Mouse (Mus musculus): ENCODE measurements at regions not wholly inside any gene's neighbourhood (a gene's known extent, or its start where the extent isn't known, plus 50 kb on each side); places are given as distances from the start of the nearest gene placed in this dataset.

GRCm38 (mm10) chr6:127298105-127298504 is 146.1 kb upstream of the Ccnd2 start:
- DNase-seq (ENCODE audit: low spot score in 2 of 2) = no peak

GRCm38 (mm10) chr6:127311192-127312054 is 135.2 kb upstream of the Parp11 start:
- no peak for DNase-seq (ENCODE audit: low spot score in 2 of 2)

DNA sequence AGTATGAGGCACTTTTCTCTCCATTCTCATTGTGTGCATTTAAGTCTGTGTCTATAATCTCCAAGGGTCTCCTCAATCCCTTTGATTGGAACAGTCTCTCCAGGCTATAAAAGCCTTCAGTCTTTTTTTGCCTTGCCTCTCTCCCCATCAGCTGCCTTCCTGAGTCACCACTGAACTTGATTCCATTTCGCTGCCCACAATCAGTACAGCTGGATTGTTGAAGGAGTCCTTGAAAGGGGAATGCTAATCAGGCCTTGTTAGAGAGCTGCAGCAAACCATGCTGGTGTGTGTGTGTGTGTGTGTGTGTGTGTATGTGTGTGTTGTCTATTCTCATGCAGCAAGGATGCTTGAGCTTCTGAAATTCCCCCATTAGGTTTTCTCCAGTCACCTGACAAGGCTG is 129.3 kb upstream of the Parp11 start:
- no peak for DNase-seq (ENCODE audit: low spot score in 2 of 2)

DNA sequence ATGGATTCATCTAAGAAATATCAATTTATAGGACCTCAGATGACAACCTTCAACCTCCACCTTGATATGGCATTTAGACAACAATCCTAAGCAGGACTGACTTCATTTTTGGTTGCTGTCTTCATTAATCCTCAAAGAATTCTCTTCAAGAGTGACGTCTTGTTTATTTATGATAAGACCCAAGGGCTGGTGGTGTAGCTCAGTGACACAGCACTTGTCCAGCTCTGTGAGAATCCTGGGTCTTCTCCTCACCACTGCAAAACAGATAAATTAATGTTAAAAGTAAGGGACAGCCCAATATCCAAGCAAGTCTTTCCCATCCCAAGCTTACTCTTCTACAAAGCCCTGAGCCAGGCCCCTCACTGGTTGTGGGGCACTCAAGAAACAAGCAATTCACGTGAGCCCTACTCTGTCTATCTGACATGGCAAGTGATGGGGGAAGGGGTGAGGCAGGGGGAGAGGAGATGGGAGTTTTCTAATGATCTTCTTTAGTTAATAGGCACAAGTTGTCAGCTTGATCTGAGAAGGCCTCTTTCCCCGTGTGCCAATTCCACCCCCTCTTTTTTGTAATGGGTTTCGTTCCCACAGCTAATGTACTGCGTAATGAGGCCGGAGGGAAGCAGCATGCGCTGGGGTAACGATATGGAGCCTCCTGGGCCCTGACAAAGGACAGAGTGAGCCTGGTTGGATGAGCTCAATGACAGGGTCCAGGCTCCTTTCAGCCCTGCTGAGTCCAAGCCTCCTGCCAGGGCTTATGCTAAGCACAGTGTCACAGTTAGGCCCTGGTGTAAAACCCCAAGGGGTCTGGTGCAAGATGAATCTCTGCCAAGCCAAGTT is 127.7 kb upstream of the Parp11 start:
- peak; percentile 27 to 40 for DNase-seq (ENCODE audit: low spot score in 2 of 2)

DNA sequence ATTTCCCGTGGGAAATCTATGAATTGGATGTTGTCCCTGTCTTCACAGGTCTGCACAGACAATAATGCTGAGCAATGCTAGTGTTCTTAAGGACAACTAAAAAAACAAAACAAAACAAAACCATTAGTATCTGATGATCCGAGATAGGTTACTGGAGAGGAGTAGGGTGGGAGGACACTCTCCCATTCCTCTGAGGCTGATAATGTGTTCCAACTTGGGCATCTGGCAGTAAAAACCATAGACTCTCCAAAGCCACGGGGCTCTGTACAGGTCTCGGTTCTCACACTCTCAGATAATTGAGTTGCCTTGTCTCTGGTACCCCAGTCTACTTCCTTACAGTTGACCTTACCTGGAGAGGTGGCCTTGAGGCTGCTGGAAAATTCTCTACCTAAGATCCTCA is 126.0 kb upstream of the Parp11 start:
- DNase-seq (ENCODE audit: low spot score in 2 of 2) = no peak

- no peak for DNase-seq (ENCODE audit: low spot score in 2 of 2)
Observed at GRCm38 (mm10) chr6:127321031-127321430, 125.6 kb upstream of the Parp11 start.

GRCm38 (mm10) chr6:127322398-127322797 is 124.2 kb upstream of the Parp11 start:
- no peak for DNase-seq (ENCODE audit: low spot score in 2 of 2)

DNA sequence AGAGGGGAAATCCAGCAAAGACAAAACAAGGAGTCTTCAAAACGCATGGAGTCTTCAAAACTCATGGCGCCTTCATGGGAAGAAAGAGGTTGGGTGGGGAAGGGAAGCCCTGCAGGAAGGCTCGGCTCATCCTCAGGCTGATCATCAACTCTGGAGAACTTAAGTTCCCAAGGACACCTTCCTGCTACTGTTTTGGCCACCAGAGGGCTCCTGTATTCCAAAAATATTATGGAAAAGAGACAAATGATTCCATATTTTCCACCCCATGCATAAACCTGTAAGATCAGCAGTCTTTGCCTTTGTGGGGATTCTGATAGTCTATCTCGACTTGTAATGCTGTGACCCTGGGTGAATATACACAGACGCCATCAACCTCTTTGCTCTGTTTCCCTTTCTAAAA is 121.7 kb upstream of the Parp11 start:
- DNase-seq (ENCODE audit: low spot score in 2 of 2) = peak; percentile 49 to 75

DNA sequence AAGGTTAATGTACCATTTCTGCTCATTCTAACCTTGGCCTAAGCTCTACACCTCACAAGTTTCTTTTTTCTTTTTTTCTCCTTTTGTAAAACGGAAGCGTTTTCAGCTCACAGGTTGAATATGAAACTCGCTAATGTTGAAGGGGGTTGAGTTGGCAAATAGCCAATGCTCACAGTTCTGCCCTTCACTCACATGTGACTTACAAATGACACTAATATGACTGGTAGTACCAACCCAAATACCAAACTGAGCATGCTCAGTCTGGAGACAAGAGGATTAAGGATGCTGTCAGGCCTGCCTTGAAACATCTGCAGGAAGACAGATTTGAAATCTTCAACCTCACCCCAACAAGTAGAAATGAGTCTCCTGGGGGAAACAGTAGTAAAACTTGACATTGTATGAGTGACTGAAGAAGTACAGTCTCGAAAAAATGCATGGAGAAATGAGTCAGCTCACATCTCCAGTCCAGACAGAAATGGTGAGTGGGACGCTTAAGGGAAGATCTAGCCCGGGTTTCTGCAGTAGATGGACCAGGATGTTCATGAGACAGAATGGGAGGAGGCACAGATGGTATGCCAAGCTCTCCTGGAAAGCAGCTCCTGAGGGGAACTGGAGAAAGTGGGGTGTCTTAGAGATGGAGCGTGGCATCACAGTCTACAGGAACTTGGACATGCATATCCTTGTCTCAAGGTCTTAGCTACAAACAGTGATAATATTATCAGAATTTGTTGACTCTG is 120.9 kb upstream of the Parp11 start:
- DNase-seq (ENCODE audit: low spot score in 2 of 2) = no peak

DNA sequence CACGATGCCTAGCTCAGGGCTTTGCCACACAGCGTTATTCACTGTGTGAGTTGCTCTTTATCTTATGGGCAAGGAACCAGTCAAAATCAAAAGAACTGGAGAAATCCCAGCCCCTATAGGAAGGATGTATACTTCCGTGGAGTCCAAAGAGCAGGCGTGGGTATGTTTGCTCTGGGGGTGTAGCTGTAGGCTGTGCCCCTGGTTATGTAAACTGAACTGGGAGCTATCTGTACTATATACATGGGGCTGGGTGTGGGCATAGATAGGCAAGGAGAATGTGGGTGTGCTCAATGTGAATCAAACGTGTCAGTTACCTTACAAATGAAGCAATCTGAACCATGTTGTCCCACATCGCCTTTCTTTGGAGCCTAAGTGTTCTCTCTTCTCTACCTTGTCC is 120.3 kb upstream of the Parp11 start:
- peak in 1 of 2 experiments; percentile 9 for DNase-seq (ENCODE audit: low spot score in 2 of 2)

GRCm38 (mm10) chr6:127329191-127330014 is 117.2 kb upstream of the Parp11 start:
- DNase-seq (ENCODE audit: low spot score in 2 of 2) = peak in 1 of 2 experiments; percentile 33

DNA sequence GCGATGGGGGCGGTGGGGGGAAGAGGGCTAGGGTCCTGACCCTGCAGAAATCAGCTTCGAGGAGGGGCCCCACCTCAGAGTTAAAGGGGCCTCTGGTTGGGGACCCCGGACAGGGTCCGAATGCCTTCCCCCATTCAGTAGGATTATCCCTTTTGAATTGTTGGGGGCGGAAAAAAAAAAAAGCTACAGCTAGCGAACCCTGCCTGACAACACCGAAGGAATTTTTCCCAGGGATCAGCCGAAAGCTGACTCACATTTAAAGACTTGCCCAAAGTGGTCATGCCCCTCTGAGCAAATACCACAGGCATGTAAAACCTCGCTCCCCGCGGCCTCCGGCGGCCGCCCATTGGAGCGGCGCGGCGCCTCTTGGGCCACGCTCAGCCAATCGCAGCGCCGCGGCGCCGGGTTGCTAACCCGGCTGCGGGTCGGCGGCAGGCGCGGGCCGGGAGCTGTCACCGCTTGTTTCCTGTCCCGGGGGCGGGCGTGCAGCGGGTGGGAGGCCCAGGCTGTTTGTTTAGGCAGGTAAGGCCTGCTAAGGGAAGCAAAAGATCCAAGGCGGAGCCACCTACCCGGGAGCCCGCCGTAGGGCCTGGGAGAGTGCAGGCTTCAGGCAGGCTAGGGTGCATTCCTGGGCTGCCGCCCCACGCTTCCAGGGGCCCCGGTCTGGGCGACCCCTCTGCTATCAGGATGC is 116.5 kb upstream of the Parp11 start:
- DNase-seq (ENCODE audit: low spot score in 2 of 2) = peak; percentile 86 to 87

- DNase-seq (ENCODE audit: low spot score in 2 of 2) = no peak
Observed at GRCm38 (mm10) chr6:127331091-127331490, 115.5 kb upstream of the Parp11 start.

DNA sequence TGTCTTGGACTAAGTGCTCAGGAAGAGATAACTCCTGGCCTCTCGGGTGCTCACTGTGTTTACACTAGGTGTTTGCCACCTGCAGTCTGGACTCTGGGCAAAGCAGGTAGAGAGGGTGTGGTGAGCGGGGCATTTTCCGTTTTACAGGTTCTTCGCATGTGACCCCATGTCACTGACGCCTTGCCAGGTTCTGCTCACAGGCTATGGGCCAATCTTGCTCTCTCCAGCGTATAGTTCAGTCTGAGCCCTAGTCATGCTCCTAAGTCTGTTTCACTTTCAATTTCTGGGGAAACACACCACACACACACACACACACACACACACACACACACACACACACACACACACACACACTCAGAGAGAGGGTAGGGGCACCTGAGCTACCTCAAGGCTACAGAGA is 112.4 kb upstream of the Parp11 start:
- DNase-seq (ENCODE audit: low spot score in 2 of 2) = no peak

DNA sequence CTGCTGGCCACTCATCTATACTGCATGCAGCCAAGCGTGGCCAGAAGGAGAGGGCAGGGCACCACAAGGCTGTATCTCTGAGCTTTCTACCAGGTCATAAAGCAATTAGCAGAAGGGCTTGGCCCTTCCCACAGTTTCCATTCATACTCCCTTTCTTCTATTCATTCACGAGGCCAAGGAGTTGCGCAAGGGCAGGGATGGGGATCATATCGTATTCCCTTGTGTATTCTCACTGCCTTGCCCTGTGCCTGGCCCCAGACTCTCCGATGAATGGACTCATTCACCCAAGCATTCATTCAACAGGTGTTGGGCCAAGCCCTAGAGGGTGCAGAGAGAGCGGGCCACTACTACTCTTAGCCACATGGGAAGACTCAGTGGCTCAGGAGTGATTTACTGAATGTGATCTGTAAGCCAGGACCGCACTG is 111.2 kb upstream of the Parp11 start:
- DNase-seq (ENCODE audit: low spot score in 2 of 2) = no peak

- DNase-seq (ENCODE audit: low spot score in 2 of 2) = no peak
Observed at GRCm38 (mm10) chr6:127335996-127336660, 110.5 kb upstream of the Parp11 start.

- peak; percentile 52 to 63 for DNase-seq (ENCODE audit: low spot score in 2 of 2)
Observed at GRCm38 (mm10) chr6:127336681-127337397, 109.8 kb upstream of the Parp11 start.

GRCm38 (mm10) chr6:127337398-127337871 is 109.2 kb upstream of the Parp11 start:
- DNase-seq (ENCODE audit: low spot score in 2 of 2) = no peak

DNA sequence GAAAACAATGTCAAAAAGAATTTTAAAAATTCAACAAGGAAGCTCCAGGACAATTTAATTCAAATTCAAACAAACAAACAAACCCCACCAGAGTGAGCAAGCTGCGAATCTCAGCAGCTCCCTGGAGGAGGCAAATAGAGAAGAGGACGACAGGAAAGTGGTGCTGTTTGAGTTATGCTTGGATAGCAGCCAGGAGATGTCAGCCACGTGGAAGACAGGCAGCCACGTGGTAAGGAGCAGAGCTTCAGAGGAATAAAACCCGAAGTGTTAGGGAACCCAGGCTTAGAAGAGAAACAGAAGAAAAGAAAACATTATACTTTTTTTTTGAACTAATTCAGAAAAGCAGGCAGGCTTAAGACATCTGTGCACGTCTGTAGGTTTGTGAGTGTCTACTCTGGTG is 108.2 kb upstream of the Parp11 start:
- no peak for DNase-seq (ENCODE audit: low spot score in 2 of 2)

All from right cerebral cortex, postnatal 10 days (tissue).